Mouse (Mus musculus) stomach, embryonic 14.5 days (tissue): Measurements from ENCODE around the gene Gm10392. TPM values are rescaled to one million over a fixed set of nuclear protein-coding genes. Genes with fewer than 3 reads are reported as not detected.
A peak's percentile ranks its signal among the peaks of the same experiment; 100 is the strongest.

Experiments used
- ATAC-seq: fragments of 200-750 bp; cut with Nextera tagmentation; 2 replicates; pipeline ENCODE4 v1.8.0; 2017; ENCODE audit warnings: low read depth, moderate TSS enrichment; ENCODE audit not compliant: insufficient number of reproducible peaks, insufficient read depth, low FRiP score
- H3K27ac ChIP-seq: fragments of 300-500 bp; sonication (generic); 2 replicates; pipeline ENCODE4 v1.5.1; 2014; ENCODE audit warnings: mild to moderate bottlenecking, low read length, moderate library complexity, mixed read lengths
- H3K27me3 ChIP-seq: fragments of 300-500 bp; sonication (generic); 2 replicates; pipeline ENCODE4 v1.6.1; 2014; ENCODE audit warnings: low read length, control low read depth, mixed read lengths; ENCODE audit not compliant: control insufficient read depth, insufficient read depth
- H3K36me3 ChIP-seq: fragments of 300-500 bp; sonication (generic); 2 replicates; pipeline ENCODE4 v1.6.1; 2014; ENCODE audit warnings: mild to moderate bottlenecking, control low read depth, low read length, moderate library complexity, mixed read lengths; ENCODE audit not compliant: control insufficient read depth, insufficient read depth
- H3K4me1 ChIP-seq: fragments of 300-500 bp; sonication (generic); 2 replicates; pipeline ENCODE4 v1.6.1; 2014; ENCODE audit warnings: low read length, control low read depth, mixed read lengths; ENCODE audit not compliant: control insufficient read depth, insufficient read depth
- H3K4me2 ChIP-seq: fragments of 300-500 bp; sonication (generic); replicated peaks from 2 replicates; pipeline ENCODE4 v1.6.1; 2014; ENCODE audit warnings: low read depth, low read length, control low read depth
- H3K4me3 ChIP-seq: fragments of 300-500 bp; sonication (generic); 2 replicates; pipeline ENCODE4 v1.5.1; 2014; ENCODE audit warnings: low read depth, low read length, control low read depth
- H3K9ac ChIP-seq: fragments of 300-500 bp; sonication (generic); replicated peaks from 2 replicates; pipeline ENCODE4 v1.6.1; 2014; ENCODE audit warnings: low read depth, mild to moderate bottlenecking, control low read depth, low read length, moderate library complexity, mixed read lengths
- H3K9me3 ChIP-seq: fragments of 300-500 bp; sonication (generic); 2 replicates; pipeline ENCODE4 v1.6.1; 2016; ENCODE audit warnings: low read depth, low read length, control low read depth; ENCODE audit not compliant: control insufficient read depth
- WGBS: fragments of 180-500 bp; shearing (Covaris S2); extraction: QIAGEN DNeasy Blood & Tissue Kit; methylation state at CpG from one replicate; pipeline ENCODE4 v1.1.7; 2014; 5-methylcytosine and 5-hydroxymethylcytosine counted together
- polyA plus RNA-seq: library from polyadenylated mRNA; unstranded; fragments of >200 nt; fragmentation: Nextera tagmentation; extraction: Ambion mirVana; gene quantifications from 2 replicates; pipeline ENCODE4 v1.2.1, GENCODE M21; 2014

Gene Gm10392
- polyA plus RNA-seq, 1 experiment from 2014 or later: not detected

DNA sequence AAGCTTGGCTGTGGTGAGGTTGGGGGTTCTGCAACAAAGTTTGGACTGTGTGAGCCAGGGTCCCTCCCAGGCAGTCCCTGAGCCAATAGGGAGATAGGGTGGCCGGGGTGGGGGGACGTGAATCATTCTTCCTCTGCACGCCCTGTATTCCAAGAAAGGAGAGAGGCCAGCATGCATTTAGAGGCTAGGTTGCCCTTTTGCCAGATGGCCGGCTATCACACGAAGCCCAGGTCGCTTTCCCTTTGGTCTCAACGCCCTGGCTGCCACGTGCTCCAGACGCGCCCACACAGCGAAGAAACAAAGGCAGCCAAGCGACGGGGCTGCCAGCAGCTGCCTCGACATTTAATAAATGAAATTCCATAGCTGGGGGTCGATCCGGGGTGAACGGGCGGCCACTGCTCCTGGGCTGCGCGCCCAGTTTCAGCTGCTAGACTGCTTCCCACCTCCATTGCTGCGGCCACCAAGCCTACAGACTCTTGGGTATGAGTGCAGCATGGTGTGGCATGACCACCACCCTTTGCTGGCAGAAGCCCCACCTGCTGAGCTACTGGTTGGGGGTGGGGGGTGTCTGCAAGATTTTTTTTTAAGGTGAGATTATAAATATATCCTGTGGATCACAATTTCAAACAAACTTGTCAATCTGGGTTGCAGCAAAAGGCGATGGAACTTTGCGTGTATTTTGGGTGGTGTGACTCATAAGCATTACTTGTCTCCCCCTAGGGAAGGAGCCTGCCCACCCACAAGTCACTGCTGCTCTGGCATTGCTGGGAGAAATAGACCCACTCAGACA lies 27.3 kb downstream of the Gm10392 start:
- ATAC-seq: peak; percentile 73
- under 1% methylated on average over 23 of the region's 23 CpGs for WGBS
- no peaks in the 10 kb centered on the region for H3K9me3 ChIP-seq
- peaks cover 47% of the 10 kb centered on the region for H3K4me1 ChIP-seq
- H3K9ac ChIP-seq: peak overlapping the region; percentile 21; the same call in 1 of the 2 replicates
- H3K36me3 ChIP-seq: no peaks in the 10 kb centered on the region
- H3K4me2 ChIP-seq: peak overlapping the region; percentile 79
- peak overlapping the region; percentile 62 for H3K4me3 ChIP-seq
- H3K27me3 ChIP-seq: no peaks in the 10 kb centered on the region
- H3K27ac ChIP-seq: peak overlapping the region; percentile 96

DNA sequence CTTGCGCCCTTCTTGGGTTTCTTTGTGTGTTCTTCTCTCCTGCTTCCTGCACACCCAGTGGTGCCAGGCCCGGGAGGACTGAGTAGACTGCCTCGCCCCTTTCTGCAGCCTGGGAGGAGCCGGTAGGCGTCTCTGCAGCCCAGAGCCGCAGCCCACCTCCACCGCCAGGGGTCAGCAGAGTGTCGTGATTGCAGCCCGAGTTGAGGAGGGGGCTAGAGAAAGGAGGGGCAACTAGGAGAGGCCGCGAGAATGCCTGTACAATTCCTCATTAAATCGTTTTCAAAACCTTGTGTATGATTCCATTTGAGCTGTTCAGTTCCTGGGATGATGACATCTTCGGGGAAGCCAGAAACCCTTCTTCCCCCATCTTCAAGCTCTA lies 27.9 kb downstream of the Gm10392 start:
- no peaks in the 10 kb centered on the region for H3K9me3 ChIP-seq
- WGBS: 1% methylated on average over 13 of the region's 13 CpGs

DNA sequence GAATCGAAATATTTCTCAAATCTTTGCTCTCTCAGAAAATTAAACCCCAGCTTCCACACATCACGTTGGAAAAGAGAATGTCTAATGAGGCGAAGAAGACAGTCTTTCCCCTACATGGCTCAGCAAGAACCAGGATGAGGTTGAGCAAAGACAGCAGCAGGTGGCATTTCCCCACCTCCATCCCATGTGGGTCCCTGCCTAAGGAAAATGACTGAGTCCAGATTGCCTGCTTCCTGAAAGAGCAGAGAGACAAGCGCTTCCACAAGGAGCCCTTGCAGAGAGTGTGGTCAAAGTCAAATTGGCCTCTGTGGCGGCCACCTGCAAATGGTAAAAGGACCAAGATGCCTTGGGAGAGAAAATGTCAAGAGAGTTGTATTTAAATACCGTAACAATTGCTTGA lies 28.5 kb downstream of the Gm10392 start:
- WGBS: 67% methylated on average over 6 of the region's 6 CpGs

More for the DNA sequence above, 27.9 kb downstream of the Gm10392 start:
- Histone ChIP-seq H3K4me3 (peak overlapping the region; percentile 62), H3K9ac (peak overlapping the region; percentile 21; the same call in 1 of the 2 replicates), H3K27ac (peak overlapping the region; percentile 96), H3K4me2 (peak overlapping the region; percentile 79), H3K27me3 (no peaks in the 10 kb centered on the region), H3K4me1 (peaks cover 47% of the 10 kb centered on the region), H3K36me3 (no peaks in the 10 kb centered on the region)
- peak; percentile 70 for ATAC-seq

DNA sequence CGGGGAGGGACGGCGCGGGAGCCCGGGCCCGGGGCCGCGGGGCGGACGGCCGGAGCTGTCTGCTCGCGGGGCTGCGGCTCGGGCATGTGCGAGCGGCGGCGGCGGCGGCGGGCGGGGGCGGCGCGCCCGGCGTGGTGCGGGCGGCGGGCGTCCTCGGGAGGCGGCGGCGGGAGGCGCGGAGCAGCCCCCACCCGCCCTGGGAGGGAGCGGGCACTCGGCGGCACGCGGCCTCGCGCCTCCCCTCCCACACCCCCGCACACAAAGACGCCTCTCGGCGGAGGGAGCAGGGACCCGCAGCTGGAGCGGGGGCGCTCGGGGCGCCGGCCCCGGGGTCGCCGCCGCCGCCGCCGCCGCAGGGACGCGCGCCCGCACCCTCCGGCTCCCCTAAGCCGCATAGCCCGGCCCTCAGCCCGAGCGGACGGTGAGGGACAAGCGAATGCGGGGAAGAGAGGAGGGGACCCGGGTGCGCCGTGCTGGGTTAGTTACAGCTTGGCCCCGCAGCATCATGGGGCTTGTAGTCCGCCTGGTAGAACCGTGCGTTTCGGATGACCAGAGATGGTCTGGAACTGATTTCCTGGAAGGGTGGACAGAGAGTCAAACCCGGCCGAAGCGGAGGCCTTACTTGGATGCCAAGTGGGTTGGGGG lies 29.3 kb downstream of the Gm10392 start, which contains the start of gene Ankrd13b:
Gene Ankrd13b (minus strand): TSS at position 88 of the 645 bp plus-strand sequence.
- Histone ChIP-seq H3K36me3 (no peaks in the 10 kb centered on the region), H3K4me1 (peaks cover 46% of the 10 kb centered on the region), H3K27ac (no peak within 1 kb of the TSS; the same call in 1 of the 2 replicates), H3K9ac (peak within 1 kb of the TSS; percentile 74), H3K27me3 (no peaks in the 10 kb centered on the region), H3K9me3 (no peaks in the 10 kb centered on the region), H3K4me2 (peak within 1 kb of the TSS; percentile 79), H3K4me3 (peak within 1 kb of the TSS; percentile 74)
- peak; percentile 31; the same call in 1 of the 2 replicates for ATAC-seq
- WGBS: 1% methylated on average over 69 of the region's 87 CpGs

More for the DNA sequence above, 28.5 kb downstream of the Gm10392 start:
- Histone ChIP-seq H3K27ac (peak overlapping the region; percentile 96; the same call in 1 of the 2 replicates), H3K27me3 (no peaks in the 10 kb centered on the region), H3K4me2 (peak overlapping the region; percentile 79), H3K9ac (no peak overlapping the region), H3K9me3 (no peaks in the 10 kb centered on the region), H3K4me3 (peak overlapping the region; percentile 74; the same call in 1 of the 2 replicates), H3K4me1 (peaks cover 48% of the 10 kb centered on the region), H3K36me3 (no peaks in the 10 kb centered on the region)
- no peak for ATAC-seq

DNA sequence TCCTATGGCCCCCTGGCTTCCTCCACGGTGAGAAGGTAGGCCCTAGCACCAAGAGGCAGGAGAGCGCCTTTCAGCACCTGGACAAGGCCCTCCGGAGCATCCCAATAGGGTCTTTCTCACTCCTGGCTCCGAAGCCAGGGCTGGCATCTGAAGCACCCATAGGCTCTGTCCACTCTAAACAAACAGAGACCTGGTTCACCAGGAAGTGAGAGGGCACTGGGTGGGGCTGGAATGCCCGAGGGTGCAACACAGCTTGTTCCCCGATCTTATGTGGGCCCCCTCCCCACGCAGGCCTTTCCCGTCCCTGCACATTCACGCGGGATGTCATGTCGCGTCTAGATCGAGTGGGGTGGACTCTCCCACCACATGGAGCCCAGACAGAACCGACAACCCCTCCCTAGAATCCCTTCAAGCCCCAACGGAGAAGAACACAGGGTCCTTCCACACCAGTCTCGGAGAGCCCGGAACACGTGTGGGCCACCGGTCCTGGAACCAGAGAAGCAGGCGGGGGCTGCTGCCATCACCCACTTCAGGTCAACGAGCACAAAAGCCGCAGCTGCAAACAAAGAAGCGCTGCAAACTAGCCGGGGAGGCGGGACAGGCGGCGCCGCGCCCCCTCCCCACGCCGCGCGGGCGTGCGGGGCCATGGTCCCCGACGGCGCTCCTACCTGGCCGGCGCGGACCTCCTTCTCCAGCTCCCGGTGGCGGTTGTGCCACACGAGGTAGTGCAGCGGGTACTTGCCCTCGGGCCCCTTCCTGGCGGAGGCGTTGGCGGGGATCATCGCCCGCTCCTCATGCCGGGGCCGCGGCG lies 30.0 kb downstream of the Gm10392 start:
- 2% methylated on average over 54 of the region's 55 CpGs for WGBS
- Histone ChIP-seq H3K4me2 (peak overlapping the region; percentile 79), H3K4me1 (peaks cover 40% of the 10 kb centered on the region), H3K27me3 (no peaks in the 10 kb centered on the region), H3K27ac (no peak overlapping the region), H3K4me3 (peak overlapping the region; percentile 74), H3K9me3 (no peaks in the 10 kb centered on the region), H3K9ac (peak overlapping the region; percentile 74), H3K36me3 (no peaks in the 10 kb centered on the region)
- ATAC-seq: no peak

DNA sequence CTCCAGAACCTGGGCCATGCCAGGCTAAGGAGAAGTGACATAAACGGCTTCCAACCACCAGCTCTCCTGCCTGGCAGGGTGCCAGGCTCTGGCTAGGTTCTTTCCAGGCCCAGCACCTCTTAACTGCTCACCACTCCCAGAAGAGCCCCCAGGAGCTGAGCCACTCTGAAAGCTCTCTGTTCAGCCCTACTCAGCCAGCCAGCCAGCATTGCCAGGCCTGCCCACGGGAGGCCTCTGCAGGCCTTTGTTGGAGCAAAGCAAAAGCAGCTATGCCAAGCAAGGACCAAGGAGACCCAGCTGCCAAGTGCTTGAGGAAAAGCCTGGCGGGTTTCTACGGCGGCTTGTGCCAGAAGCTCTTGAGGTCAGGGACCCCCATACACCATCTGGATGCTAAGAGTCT lies 32.2 kb downstream of the Gm10392 start:
- no peak overlapping the region for H3K4me3 ChIP-seq
- no peak for ATAC-seq
- no peaks in the 10 kb centered on the region for H3K27me3 ChIP-seq
- no peak overlapping the region for H3K27ac ChIP-seq
- no peak overlapping the region for H3K9ac ChIP-seq
- H3K36me3 ChIP-seq: no peaks in the 10 kb centered on the region
- H3K4me2 ChIP-seq: no peak overlapping the region
- H3K4me1 ChIP-seq: peaks cover 40% of the 10 kb centered on the region
- WGBS: 72% methylated on average over 5 of the region's 5 CpGs
- no peaks in the 10 kb centered on the region for H3K9me3 ChIP-seq

DNA sequence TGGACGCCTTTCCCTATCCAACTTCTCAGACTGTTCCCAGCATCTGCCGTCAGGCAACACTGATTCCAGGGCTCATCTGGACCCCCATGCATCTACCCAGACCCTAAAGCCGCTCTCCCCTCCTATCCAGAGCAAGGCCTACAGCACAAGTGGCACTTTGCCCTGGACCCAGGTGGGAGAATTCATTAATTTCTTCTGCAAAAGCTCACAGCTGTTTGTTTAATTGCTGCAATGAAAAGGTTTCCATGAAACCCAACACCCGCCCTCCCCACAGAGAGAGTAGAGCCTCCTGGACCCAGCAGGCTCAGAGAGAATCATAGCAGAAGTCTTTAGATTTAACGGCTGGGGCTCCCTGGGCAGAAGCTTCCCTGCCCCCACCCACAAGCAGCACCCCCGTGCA lies 33.8 kb downstream of the Gm10392 start:
- ATAC-seq: no peak
- Histone ChIP-seq H3K4me3 (no peak overlapping the region), H3K27me3 (no peaks in the 10 kb centered on the region), H3K4me1 (peaks cover 33% of the 10 kb centered on the region), H3K27ac (no peak overlapping the region), H3K9me3 (no peaks in the 10 kb centered on the region), H3K4me2 (no peak overlapping the region), H3K36me3 (no peaks in the 10 kb centered on the region), H3K9ac (no peak overlapping the region)
- WGBS: 48% methylated on average over 6 of the region's 6 CpGs
